Mouse (Mus musculus): ENCODE results near the gene Stpg1.

GRCm38 (mm10) chr4:135453572-135453971, 41.0 kb upstream of the Stpg1 start:
- TF ChIP-seq POLR2A (IDR thresholded peaks at IDR 0.05; ENCODE audit: borderline replicate concordance, low read depth, low read length), result no peak
- TF ChIP-seq CTCF (IDR thresholded peaks at IDR 0.05; ENCODE audit: low read depth, low read length), result no peak
